Mouse (Mus musculus) bone marrow macrophage, adult 2 months (primary cell): ENCODE results near the gene Prrc2b.

Experiments used
- CTCF ChIP-seq: IDR thresholded peaks from 2 replicates; pipeline ENCODE4 v1.5.1; 2012; ENCODE audit warnings: low read depth, mild to moderate bottlenecking, low read length, moderate library complexity
- POLR2A ChIP-seq: IDR thresholded peaks from 2 replicates; pipeline ENCODE4 v1.6.1; 2012; ENCODE audit warnings: mild to moderate bottlenecking, low read depth, low read length, borderline replicate concordance

GRCm38 (mm10) chr2:32177397-32178060 is 26.6 kb downstream of the Prrc2b start:
- TF ChIP-seq CTCF (no peak), POLR2A (no peak)
